Mouse (Mus musculus): Measurements from ENCODE around the gene Tnfrsf23.
"Not testable (repeated sequence)": the region's sequence is repeated elsewhere in the genome, so short reads cannot be mapped to it uniquely, and the experiment has no call there.

The Tnfrsf23 gene

DNA sequence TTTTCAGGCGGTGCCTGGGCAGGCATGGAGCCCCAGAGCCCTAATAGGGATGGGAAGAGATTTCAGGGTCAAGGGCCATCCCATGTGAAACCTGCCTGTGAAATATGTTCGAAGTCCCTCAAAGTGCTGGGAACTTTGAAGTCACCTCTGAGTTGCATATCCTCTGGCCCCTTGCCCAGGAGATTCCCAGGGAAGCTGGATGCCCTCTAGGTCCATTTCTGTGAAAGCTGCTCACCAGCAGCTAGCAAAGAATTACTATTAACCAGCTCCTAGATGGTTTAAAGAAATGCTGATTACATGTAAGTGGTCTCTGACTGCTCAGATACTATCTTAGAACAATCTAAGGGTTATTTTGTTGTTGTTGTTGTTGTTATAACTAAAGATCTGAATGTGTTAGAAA is 1.1 kb downstream of the Tnfrsf23 start:
- DNase-seq (ENCODE audit: inconsistent ontology term) = not testable (repeated sequence)

DNA sequence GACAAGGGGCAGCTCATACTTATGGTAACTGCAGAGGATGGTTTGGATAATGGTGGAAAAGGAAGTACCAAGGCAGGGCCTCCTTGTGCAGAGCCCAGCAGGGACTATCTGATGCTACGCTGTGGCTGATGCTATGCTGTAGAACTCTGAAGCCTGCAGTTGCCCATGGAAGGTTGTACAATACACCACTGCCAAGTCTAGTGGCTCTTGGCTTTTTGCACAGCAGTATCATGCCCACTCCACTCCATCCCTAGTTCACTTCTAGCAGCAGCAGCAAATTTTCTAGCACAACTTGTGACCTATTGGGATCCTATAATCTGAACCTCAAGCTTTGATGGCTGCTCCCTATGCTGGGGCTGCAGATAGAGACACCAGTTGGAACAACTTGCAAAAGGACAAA is 4.1 kb downstream of the Tnfrsf23 start:
- DNase-seq (ENCODE audit: inconsistent ontology term) = no peak

DNA sequence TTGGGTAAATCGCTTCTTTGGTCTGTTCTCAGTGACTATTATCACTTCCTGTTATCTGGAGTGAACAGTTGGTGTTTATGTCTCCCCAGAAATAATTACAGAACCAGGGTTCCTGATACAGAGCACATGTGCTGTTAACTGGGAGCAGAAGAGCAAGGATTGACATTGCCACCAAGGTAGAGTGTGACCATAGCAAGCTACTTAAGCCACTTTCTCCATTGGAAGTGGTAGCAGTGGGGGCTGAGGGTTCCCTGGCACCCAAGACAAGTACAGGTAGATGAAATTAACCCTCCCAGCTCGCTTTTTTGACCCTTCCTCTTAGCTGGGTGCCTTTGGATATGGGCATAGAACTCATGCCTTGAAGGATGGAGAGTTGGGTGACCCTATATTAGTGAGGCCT is 4.8 kb downstream of the Tnfrsf23 start:
- DNase-seq (ENCODE audit: inconsistent ontology term) = not testable (repeated sequence)

DNA sequence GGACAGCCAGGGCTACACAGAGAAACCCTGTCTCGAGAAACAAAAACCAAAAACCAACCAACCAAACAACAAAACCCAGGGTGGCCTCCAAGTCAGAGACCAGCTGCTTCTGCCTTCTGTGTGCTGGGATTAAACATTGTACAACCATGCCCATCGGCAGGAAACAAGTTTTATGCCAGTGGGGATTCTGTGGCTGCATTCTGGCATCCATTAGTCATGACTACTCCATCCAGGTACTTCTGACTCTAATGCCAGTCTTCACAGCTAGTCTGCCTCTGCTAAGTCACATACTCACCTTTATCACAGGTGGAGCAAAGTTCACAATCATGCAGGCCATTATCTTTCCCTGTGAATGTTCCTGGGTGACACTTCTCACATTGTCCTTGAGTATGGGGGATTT is 6.0 kb downstream of the Tnfrsf23 start:
- not testable (repeated sequence) for DNase-seq (ENCODE audit: inconsistent ontology term)

- DNase-seq (ENCODE audit: inconsistent ontology term) = no peak
Measured at GRCm38 (mm10) chr7:143666427-143667311, 19.0 kb downstream of the Tnfrsf23 start.

GRCm38 (mm10) chr7:143663470-143663869 is 22.2 kb downstream of the Tnfrsf23 start:
- no peak for DNase-seq (ENCODE audit: inconsistent ontology term)

DNA sequence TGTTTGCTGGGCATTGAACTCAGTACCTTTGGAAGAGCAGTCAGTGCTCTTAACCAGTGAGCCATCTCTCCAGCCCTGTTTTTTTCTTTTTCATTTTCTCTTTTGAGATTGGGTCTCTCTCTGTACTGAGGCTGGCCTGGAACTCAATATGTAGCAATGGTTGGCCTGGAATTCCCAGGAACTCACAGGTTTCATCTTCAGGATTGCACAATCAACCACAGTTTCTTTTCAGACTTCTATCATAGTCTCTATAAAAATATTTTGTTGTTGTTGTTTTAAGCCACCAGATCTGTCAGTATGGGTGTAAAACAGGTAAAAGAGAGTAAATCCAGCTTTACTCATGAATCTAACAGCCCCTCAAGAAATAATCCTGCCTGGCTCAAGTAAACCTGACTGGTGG is 24.9 kb downstream of the Tnfrsf23 start:
- no peak for DNase-seq (ENCODE audit: inconsistent ontology term)

DNA sequence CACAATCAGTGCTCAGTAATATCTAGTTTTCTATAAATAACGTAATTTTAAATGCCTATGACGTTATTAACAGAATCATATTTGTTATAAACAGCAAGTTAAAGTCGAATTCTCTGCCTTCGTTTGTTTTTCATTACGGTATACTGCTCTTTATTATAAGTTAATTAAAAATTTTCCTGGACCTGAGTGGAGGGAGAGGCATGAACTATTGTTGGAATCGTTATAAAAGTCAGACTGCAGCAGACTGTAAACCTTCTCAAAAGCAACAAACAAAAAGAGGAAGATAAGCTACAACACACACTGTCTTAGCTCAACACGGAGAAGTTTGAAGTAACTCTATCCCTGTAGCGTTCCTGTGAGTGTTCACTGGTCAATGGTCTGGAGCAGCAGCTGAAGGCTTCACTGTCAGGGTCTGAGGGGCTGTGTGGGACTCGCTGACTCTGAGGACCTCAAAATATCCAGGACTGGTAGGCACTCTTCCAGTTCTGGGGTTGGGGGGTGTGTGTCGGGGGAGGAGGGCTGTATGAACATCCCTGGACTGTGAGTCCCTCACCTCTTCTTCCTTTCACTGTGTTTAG is 35.8 kb downstream of the Tnfrsf23 start:
- not testable (repeated sequence) for DNase-seq (ENCODE audit: inconsistent ontology term)

DNA sequence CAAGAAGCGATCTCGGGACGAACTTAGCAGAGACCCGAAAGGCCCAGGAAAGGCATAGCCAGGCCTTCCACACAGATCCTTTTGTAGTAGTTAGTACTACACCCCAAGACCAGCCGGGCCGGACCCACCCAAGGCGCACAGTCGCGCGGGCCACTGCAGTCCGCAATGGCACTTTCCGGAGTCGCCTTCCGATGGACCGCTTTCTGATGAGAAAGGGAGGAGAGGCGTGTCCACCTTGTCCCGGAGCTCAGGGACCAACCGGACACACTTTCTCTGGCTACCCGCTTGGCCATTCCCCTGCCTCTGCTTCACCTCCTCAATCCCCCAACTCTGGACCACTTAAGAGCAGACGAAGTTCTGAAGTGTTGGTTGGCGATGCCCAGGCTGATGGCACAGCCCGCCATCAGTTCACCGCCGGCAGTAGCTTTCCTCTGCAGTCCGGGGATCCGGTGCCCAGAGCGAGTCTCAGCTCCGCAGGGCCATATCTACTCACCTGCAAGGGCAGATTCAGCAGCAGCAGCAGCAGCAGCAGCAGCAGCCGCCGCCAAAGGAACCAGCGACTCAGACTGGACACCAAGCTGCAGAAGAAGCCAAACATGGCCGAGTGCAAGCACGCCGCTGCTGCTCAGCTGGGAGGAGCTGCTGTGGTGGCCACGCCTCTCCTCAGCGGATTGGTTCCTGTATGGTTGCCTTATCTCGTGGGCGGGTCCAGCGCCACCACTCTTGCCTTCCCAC is 36.5 kb downstream of the Tnfrsf23 start, which contains the start of gene Tnfrsf22:
TSS of gene Tnfrsf22 (minus strand) at position 628 of the 735 bp plus-strand sequence.
- DNase-seq (ENCODE audit: inconsistent ontology term) = peak; percentile 80

DNA sequence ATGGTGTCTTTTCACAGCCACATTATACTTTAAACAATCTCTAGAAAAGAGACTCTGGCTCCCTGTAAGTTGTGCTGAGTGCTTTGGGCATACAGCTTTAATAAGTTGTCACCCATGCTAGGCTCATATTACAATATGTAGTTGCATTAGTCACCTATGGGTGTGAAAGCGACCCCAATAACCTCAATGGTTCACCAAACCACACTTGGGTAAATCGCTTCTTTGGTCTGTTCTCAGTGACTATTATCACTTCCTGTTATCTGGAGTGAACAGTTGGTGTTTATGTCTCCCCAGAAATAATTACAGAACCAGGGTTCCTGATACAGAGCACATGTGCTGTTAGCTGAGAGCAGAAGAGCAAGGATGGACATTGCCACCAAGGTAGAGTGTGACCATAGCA is 41.7 kb downstream of the Tnfrsf23 start:
- DNase-seq (ENCODE audit: inconsistent ontology term) = not testable (repeated sequence)

DNA sequence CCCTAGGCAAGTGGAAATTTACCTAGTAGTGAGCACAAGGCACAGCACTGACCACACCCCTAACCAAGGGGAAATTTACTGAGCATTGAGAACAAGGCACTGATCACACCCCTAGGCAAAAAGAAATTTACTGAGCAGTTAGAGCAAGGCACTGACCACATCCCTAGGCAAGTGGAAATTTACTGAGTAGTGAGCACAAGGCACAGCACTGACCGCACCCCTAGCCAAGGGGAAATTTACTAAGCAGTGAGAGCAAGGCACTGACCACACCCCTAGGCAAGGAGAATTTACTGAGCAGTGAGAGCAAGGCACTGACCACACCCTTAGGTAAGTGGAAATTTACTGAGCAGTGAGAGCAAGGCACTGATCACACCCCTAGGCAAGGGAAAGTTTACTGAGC is 49.0 kb downstream of the Tnfrsf23 start:
- DNase-seq (ENCODE audit: inconsistent ontology term) = no peak

GRCm38 (mm10) chr7:143631503-143631902 is 54.2 kb downstream of the Tnfrsf23 start:
- no peak for DNase-seq (ENCODE audit: inconsistent ontology term)

GRCm38 (mm10) chr7:143629501-143629900 is 56.2 kb downstream of the Tnfrsf23 start:
- no peak for DNase-seq (ENCODE audit: inconsistent ontology term)

DNA sequence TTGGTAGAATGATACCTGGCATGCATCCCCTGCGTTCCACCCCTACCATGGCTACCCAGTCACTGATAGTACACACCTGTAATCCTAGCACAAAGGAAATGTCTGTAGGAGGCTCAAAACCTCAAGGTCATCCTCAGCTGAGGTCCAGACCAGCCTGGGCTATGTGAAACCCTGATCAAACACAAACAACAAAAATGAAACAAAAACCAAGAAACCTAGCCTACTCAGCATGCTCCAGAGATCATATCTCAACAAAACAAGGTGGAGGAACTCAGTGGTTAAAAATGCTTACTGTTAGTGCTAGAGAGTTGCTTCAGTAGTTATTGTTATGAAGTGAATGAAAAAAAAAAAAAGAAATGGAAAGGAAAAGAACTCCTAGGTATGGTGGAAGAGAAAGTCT is 57.1 kb downstream of the Tnfrsf23 start, which contains the start of gene Tnfrsf26:
TSS of gene Tnfrsf26 (minus strand) at position 183 of the 400 bp plus-strand sequence.
- DNase-seq (ENCODE audit: inconsistent ontology term) = no peak

GRCm38 (mm10) chr7:143627555-143628286 is 58.0 kb downstream of the Tnfrsf23 start:
- DNase-seq (ENCODE audit: inconsistent ontology term) = no peak

GRCm38 (mm10) chr7:143626178-143626577 is 59.5 kb downstream of the Tnfrsf23 start:
- DNase-seq (ENCODE audit: inconsistent ontology term) = no peak

GRCm38 (mm10) chr7:143625151-143625550 is 60.5 kb downstream of the Tnfrsf23 start:
- DNase-seq (ENCODE audit: inconsistent ontology term) = peak; percentile 41

DNA sequence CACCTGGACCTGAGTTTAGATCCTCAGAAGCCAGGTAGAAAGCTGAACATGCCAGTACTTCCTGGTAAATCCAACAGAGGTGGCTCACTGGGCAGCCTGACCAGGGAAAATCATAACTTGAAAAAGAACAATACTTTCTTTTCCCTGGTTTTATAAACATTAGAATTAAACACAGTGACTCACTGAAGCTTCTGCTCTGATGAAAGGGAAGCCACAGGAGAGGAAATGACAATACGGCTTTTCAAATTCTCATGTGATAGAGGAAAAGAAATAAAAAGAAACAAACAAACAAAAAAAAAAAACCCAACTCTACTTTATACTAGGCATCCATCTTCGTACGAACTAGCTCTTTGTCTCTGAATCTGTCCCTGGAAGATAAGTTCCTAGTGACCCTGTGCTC is 61.1 kb downstream of the Tnfrsf23 start:
- peak; percentile 1 for DNase-seq (ENCODE audit: inconsistent ontology term)

DNA sequence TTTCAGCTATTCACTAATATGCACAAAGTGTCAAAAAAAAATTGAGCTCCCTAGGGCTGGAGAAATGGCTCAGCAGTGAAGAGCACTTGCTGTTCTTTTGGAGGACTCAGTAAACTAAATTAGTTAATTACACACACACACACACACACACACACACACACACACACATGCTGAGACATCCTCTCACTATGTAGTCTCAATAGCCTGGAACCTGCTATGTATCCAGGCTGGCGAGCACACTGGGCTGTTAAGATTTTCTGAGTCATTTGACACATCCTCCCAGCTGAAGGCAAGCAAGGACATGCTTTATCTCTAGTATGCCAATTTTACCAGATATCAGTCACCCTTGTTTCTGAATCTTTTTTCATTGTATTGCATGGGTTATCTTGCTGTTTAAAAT is 64.7 kb downstream of the Tnfrsf23 start:
- DNase-seq (ENCODE audit: inconsistent ontology term) = peak; percentile 29

Measured in Muller cell, postnatal 12 days (primary cell).